Mouse (Mus musculus): ENCODE measurements around the gene Nmt1. TPM values are rescaled to one million over a fixed set of nuclear protein-coding genes. Genes with fewer than 3 reads are reported as not detected.
A peak's percentile ranks its signal among the peaks of the same experiment; 100 is the strongest.

The Nmt1 gene
- polyA plus RNA-seq, 1 experiment, result 91.1 TPM

DNA sequence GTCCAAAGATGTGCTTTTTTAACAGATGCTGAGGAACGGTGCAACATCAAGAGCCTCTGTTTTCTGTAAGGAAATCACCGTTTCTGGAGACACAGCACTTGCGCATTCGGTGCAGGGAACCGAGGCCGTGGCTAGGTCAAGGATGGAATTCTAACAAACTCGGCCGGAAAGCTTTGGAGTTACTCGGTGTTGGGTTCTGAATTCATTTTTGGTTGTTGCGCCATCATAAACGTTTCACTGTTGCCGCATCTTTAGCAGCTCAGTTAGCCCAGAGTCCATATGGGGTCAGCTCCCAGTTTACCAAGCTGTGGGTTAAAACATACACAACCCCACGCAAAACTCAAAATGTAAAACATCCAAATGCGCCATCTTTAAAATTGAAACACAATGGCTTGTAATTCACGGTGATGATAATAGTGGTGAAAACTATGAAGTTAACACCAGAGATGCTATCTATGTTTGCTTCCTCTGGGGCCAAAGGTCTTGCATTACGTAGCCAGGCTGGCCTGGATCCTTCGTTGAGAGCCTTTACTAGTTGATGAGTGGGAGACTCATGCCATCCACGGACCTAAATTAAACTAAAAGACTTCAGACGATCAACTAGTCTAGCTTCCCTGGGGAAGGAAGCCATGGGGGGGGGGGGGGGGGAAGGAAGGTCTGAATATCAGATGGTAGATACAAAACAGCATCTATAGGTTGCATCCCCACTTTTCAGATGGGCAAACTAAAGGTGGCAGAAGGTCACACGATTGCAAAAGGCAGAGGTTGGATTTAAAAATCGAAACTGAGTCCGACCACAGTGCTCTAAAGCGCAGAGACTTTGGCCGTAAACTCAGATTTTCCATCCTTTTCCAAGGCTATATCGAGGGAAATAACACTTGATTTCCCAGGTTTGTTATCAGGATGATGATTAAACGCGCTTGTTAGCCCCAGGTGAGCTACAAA lies 11.8 kb upstream of the Nmt1 start:
- Histone ChIP-seq H3K4me1 (ENCODE audit: control insufficient read depth, insufficient read depth, low read length) (peaks cover 11% of the 10 kb centered on the region), H3K27ac (ENCODE audit: insufficient read depth, low read length) (peak overlapping the region; percentile 73), H3K4me3 (ENCODE audit: insufficient read depth, low read length) (peak overlapping the region; percentile 91)
- TF ChIP-seq CTCF (IDR thresholded peaks at IDR 0.05; ENCODE audit: borderline replicate concordance, insufficient read depth, low read length), result no peak

DNA sequence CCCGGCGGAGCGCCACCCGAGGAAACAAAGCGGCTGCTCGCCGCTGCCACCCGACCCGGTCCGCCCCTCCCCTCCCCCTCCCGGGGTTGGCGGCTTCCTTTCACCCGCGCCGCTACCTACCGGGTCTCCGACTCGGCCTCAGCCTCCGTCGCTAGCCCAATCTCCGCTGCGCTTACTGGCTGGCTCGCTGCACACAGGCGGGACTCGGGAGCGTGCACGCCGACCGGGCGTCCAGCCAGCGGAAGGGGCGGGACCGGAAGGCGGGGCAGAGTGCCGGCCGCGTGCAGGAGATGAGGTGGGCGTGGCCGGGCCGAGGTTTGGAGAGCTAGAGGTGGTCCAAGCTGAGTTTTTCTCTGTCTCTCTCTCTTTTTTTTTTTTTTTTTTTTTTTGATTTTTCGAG lies 11.1 kb upstream of the Nmt1 start:
- Histone ChIP-seq H3K4me3 (ENCODE audit: insufficient read depth, low read length) (peak overlapping the region; percentile 91), H3K27ac (ENCODE audit: insufficient read depth, low read length) (peak overlapping the region; percentile 73), H3K4me1 (ENCODE audit: control insufficient read depth, insufficient read depth, low read length) (peaks cover 14% of the 10 kb centered on the region)
- TF ChIP-seq CTCF (IDR thresholded peaks at IDR 0.05; ENCODE audit: borderline replicate concordance, insufficient read depth, low read length) (no peak), POLR2A (IDR thresholded peaks at IDR 0.05; ENCODE audit: low read depth, low read length) (peak; percentile 81)

DNA sequence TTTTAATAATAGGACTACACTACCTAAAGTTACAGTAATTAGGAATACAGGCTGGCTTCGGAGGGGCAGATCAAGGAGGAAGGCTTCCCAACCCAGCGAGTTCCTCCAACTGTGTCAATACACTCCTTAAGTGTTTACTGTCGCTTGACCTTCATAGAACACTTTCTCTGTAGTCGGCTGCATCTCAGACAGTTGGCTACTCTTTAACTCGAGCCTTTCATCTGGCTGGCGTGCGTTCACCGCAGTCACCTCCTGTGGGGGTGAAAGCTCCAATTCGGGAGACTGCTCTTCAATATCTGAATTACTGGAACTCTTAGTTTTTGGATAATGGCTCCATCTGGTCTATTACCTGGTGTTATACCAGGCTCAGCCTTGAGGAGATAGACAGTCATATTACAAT lies 10.3 kb upstream of the Nmt1 start:
- H3K4me1 ChIP-seq (ENCODE audit: control insufficient read depth, insufficient read depth, low read length), result peaks cover 17% of the 10 kb centered on the region
- TF ChIP-seq POLR2A (IDR thresholded peaks at IDR 0.05; ENCODE audit: low read depth, low read length), result no peak
- no peak for TF ChIP-seq CTCF (IDR thresholded peaks at IDR 0.05; ENCODE audit: borderline replicate concordance, insufficient read depth, low read length)
- H3K27ac ChIP-seq (ENCODE audit: insufficient read depth, low read length), result no peak overlapping the region; the same call in 1 of the 2 replicates
- H3K4me3 ChIP-seq (ENCODE audit: insufficient read depth, low read length), result no peak overlapping the region

DNA sequence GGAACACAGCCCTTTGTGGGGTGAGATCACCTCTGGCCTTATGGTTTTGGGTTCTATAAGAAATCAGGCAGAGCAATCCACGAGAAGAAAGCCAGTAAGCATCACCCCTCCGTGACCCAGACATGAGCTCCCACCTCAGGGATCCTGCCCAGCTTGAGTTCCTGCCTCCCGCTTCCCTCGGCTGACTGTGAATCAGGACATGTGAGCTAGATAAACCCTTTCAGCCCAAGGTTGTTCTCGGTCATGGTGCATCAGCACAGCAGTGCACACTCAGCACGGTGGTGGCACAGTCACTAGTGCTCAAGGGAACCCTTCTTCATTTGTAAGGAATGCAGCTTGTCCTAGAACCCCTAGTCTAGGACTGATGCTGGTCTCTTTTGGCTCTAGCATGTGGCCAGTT lies 9.1 kb upstream of the Nmt1 start:
- Histone ChIP-seq H3K27ac (ENCODE audit: insufficient read depth, low read length) (no peak overlapping the region), H3K4me1 (ENCODE audit: control insufficient read depth, insufficient read depth, low read length) (peaks cover 17% of the 10 kb centered on the region), H3K4me3 (ENCODE audit: insufficient read depth, low read length) (no peak overlapping the region)
- TF ChIP-seq CTCF (IDR thresholded peaks at IDR 0.05; ENCODE audit: borderline replicate concordance, insufficient read depth, low read length) (no peak), POLR2A (IDR thresholded peaks at IDR 0.05; ENCODE audit: low read depth, low read length) (no peak)

DNA sequence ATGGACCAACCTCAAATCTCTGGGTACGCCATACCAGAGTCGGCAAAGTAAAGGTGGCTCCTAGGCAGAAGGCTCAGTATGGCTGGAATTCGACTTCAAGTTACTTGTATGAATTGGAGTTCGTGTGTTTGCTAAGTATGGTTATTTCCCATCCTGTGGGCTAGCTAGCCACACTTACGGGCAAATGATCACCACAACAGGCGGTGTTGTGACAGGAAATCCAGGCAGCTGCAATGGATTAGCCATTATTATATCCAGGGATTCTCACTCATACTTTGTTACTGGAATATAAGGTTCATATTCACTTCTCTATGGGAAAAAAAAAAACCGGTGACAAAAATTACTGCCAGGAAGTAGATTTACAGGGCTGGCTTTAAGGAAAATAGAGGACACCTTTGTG lies 8.7 kb upstream of the Nmt1 start:
- H3K4me1 ChIP-seq (ENCODE audit: control insufficient read depth, insufficient read depth, low read length), result peaks cover 17% of the 10 kb centered on the region
- H3K4me3 ChIP-seq (ENCODE audit: insufficient read depth, low read length), result no peak overlapping the region
- 0 out of 2 replicates have a peak overlapping the region, but pooled peaks have one; percentile 35 for H3K27ac ChIP-seq (ENCODE audit: insufficient read depth, low read length)
- no peak for TF ChIP-seq POLR2A (IDR thresholded peaks at IDR 0.05; ENCODE audit: low read depth, low read length)
- no peak for TF ChIP-seq CTCF (IDR thresholded peaks at IDR 0.05; ENCODE audit: borderline replicate concordance, insufficient read depth, low read length)

DNA sequence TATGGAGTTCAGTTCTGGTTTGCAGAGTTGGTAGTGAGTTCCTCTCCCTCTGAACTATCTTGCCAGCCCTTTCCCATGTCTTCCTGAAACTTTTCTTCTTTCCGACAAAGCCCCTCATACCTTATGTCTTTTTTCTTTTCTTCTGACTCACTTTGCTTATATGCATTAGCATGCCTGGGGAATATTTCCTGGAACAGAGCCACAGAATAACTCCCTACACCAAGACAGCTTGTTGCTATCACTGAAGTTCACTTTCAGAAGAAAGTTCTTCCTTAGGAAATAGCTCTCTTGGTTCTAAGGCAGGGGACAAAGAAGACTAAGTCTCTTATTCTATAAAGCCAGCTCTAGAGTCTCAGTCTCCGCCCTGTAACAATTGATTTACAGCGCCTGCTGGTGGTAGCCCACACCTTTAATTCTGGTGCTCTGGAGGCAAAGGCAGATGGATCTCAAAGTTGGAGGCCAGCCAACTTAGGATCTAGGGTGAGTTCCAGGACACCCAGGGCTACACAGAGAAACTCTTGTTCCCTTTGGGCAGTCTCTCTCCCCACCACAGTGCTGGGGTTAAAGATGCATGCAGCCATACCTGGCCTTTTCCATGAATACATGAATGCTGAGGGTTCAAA lies 7.2 kb upstream of the Nmt1 start:
- Histone ChIP-seq H3K4me1 (ENCODE audit: control insufficient read depth, insufficient read depth, low read length) (peaks cover 17% of the 10 kb centered on the region), H3K4me3 (ENCODE audit: insufficient read depth, low read length) (no peak overlapping the region), H3K27ac (ENCODE audit: insufficient read depth, low read length) (peak overlapping the region; percentile 35)
- no peak for TF ChIP-seq POLR2A (IDR thresholded peaks at IDR 0.05; ENCODE audit: low read depth, low read length)
- TF ChIP-seq CTCF (IDR thresholded peaks at IDR 0.05; ENCODE audit: borderline replicate concordance, insufficient read depth, low read length), result no peak

DNA sequence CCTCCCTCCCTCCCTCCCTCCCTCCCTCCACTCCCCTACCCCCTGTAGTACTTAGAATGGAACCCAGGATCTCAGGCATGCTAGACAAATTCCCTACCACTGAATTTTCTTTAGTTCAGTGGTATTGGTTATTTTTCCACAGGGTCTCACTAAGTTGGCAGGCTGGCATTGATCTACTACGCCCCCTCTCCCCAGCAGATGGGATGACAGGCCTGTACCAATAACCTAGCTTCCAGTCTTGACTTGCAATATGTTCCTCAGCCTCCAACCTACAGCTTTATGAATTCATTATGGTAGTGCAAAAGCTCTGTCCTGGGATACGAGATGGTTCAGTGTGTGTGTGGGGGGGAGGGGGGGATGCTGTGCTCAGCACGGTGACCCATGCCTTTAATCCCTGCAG lies 4.0 kb upstream of the Nmt1 start:
- no peak overlapping the region for H3K4me3 ChIP-seq (ENCODE audit: insufficient read depth, low read length)
- no peak overlapping the region for H3K27ac ChIP-seq (ENCODE audit: insufficient read depth, low read length)
- H3K4me1 ChIP-seq (ENCODE audit: control insufficient read depth, insufficient read depth, low read length), result peaks cover 21% of the 10 kb centered on the region
- TF ChIP-seq POLR2A (IDR thresholded peaks at IDR 0.05; ENCODE audit: low read depth, low read length) (no peak), CTCF (IDR thresholded peaks at IDR 0.05; ENCODE audit: borderline replicate concordance, insufficient read depth, low read length) (no peak)

DNA sequence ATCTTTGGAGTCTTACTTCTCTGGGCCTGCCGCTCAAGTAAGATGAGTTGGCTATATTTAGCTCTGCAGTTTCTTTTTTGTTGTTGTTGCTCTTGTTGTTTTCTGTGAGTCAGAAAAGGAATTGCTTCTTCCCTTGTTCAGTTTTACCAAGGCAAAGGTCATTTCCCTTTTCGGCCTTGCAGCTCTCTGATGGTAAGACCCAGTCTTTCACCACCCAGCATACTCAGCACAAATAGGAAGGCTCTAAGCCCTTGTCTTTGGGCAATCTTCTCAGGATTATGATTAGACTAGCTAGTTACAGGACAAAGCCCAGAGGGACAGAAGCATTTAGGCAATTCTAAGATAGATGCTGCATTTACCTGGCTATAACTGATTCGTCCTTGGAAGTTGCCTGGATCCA lies 1.1 kb upstream of the Nmt1 start:
- TF ChIP-seq POLR2A (IDR thresholded peaks at IDR 0.05; ENCODE audit: low read depth, low read length) (no peak), CTCF (IDR thresholded peaks at IDR 0.05; ENCODE audit: borderline replicate concordance, insufficient read depth, low read length) (no peak)
- peaks cover 10% of the 10 kb centered on the region for H3K4me1 ChIP-seq (ENCODE audit: control insufficient read depth, insufficient read depth, low read length)
- no peak overlapping the region for H3K27ac ChIP-seq (ENCODE audit: insufficient read depth, low read length)
- H3K4me3 ChIP-seq (ENCODE audit: insufficient read depth, low read length), result peak overlapping the region; percentile 94

DNA sequence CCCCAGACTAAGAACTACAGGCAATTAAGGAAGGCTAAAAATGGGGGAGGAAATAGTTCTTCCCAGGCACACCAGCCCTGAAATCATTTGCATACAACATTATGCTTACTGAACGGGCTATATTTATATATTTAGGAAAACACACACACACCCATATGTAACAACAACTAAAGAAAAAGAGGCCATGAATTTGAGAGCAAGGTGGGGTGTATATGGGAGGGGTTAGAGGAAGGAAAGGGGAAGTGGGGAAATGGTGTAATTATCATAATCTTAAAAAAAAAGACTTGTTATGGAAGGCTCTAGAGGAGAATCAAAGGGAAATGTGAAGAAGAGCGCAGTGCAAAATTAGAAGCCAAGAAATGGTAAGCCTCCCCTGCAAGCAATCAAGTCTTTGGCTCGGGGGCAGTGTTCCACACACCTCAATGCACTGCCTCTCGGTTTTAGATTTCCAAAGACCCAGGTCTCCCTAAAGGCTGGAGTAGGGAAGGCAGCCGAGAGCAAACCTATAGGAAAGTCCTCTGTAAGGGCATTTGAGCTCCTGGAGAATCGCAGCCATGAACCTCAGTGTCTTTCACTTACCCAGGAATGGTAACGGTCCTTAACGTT lies 317 bp upstream of the Nmt1 start:
- H3K4me3 ChIP-seq (ENCODE audit: insufficient read depth, low read length), result peak overlapping the region; percentile 94
- peak overlapping the region; percentile 79 for H3K27ac ChIP-seq (ENCODE audit: insufficient read depth, low read length)
- no peak for TF ChIP-seq POLR2A (IDR thresholded peaks at IDR 0.05; ENCODE audit: low read depth, low read length)
- TF ChIP-seq CTCF (IDR thresholded peaks at IDR 0.05; ENCODE audit: borderline replicate concordance, insufficient read depth, low read length), result no peak
- peaks cover 13% of the 10 kb centered on the region; the same call in 1 of the 2 replicates for H3K4me1 ChIP-seq (ENCODE audit: control insufficient read depth, insufficient read depth, low read length)

All from embryonic fibroblast, embryonic 13.5 days (primary cell).